Mouse (Mus musculus) thymus, postnatal 10 days (tissue): ENCODE measurements at regions not wholly inside any gene's neighbourhood (a gene's known extent, or its start where the extent isn't known, plus 50 kb on each side); places are given as distances from the start of the nearest gene placed in this dataset.

ENCODE experiments used
- DNase-seq, 2 experiments: peaks; one replicate each; pipeline ENCODE4 v3.0.0; 2021; ENCODE audit warnings: low spot score in 2 of 2

DNA sequence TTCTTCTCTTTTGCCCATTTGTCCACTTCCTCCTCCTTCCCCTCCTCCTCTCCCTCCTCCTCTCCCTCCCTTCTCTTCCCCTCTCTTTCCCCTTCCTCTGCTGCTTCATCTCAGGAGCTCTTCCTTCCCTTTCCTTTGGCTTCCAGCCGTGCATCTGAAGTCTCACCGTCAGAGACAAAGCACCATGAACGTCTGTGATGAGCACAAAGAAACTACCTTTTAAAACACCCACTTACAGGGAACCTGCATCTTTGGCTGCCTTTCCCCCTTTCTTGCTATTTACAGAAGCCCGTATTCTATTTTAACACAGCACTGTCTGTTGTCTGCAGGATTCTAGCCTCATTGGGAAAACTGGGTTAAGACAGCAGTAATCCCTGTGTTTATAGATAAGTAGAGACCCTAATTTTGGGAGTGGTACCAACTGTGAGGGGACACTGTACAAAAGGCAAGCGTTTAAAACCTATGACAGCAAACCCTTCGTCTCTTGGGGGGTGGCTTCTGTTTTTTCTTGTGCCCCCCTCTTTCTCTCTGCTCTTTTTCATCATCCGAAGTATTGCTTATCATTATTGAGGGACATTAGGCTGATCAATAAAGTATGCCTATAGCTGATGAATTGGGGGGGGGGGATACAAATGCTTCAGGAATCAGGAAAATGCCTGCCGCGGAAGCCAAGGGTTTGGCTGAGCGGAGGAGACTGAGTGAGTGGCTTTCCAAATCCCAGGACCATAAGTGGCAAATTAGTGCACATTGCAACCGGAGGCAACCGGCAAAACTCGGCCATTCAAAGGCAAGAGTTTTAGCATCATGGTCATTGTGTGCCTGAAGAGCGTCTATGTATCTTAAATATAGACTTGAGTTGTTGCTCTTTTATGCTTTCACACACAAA lies 417.0 kb upstream of the Ubash3b start:
- DNase-seq = no peak

DNA sequence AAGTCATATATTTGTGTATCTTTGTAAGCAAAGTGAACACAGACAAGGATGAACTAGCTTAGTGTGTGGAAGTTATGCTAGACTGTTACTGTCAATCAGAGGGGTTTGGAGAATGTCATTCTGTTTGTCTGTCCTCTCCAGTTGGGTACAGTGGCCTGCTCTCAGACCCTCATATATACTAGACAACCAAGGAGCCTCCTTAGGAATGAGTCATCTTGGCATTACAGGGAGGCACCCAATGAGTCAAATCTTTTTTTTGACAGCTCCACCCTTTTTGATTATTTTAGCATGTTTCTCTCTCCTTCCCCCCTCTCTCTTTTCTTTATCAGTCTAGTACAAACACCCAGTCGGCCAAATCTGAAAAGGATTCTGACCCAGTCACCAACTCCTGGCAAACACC lies 416.3 kb upstream of the Ubash3b start:
- no peak for DNase-seq

DNA sequence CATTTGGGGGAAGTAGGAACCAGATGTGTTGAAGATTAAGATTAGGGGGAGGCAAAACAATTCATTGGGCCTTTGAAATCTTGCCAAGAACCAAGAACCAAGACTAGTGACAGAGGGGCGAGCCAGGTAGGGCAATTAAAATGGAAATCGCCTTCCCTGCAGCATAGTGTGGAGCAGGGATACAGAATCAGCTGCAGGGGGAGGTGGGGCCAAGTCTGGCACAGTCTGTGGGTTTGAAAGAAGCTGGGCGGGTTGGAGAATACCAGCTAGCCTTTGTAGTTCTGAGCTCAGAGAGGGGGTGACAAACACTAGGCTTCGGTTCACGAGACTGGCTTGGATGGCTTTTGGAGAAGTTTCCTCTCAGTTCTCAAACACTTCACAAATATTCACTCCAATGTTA lies 414.3 kb upstream of the Ubash3b start:
- no peak for DNase-seq

GRCm38 (mm10) chr9:41570262-41570661 lies 408.8 kb upstream of the Ubash3b start:
- DNase-seq = no peak

- DNase-seq = no peak
These were observed 405.0 kb upstream of the Ubash3b start for GRCm38 (mm10) chr9:41566496-41566895.

DNA sequence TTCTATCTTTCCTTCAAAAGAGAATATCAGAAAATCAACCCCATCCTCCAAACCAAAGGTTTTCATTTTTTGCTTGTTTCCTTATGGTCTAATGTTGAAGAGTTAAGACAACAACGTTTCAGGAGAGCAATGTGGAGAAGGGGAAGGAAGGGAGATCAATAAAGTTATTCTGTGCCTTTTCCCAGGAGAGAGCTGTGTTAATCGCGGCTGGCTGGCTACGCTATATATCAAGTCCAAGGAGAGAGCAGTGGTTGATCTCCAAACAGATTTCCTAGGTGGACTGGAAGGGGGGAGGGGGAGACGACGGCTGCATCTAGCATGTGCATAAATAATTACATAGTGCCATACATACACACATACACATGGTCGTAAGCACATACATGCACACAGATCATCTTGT lies 404.3 kb upstream of the Ubash3b start:
- no peak for DNase-seq

DNA sequence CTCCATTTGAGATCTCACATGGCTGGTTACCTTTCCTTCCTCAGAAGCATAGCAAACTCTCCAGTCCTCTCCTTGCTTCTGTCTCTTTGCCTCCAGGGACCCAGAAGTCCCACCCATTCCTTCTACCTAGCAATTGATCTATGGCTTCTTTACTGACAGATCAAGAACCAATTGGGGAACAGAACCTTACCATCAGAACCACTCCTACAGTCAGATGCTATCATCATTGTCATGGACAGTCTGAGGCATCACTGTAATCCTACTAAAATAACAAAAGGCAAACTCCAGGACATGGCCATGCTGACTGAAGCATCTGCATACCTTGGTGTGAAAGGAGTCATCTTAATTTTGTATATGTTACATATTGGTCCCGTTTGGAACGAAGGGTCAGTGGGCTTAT lies 401.9 kb upstream of the Ubash3b start:
- no peak for DNase-seq

DNA sequence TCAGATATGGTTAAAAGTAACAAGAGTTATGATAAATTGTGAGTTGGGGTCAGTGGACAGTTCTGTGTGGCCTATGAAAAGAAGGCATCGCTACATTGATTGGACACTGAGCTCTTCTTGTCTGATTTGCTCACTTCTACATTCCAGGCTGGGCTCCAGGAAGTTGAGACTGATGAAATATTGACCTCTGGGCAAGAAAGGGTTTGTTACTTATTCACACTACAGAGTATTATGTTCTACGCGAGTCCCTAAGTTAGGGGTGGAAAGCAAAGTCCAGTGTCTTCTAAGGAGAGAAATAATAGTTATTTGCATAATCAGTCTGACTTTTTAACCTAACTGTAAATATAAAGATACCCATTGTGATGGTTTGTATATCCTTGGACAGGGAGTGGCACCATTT lies 397.0 kb upstream of the Ubash3b start:
- DNase-seq = no peak

DNA sequence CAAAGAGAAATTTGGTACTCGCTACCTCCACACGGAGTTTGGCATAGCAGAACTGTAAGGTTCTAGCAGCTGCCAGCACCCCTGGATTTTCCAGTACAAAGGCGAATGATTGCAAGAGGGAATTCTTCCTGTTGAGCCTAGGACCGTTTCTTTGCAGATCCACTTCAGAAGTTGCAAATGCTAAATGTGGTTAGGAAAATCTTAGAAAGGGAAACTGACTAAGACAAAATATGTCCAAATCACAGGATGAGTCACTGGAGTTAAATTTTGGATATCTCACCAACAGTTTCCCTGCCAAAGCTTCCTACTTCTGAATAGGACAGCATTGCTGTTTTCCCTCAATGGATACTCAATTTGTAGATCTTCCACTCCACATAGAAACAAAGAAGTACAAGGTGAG lies 395.4 kb upstream of the Ubash3b start:
- DNase-seq = no peak

DNA sequence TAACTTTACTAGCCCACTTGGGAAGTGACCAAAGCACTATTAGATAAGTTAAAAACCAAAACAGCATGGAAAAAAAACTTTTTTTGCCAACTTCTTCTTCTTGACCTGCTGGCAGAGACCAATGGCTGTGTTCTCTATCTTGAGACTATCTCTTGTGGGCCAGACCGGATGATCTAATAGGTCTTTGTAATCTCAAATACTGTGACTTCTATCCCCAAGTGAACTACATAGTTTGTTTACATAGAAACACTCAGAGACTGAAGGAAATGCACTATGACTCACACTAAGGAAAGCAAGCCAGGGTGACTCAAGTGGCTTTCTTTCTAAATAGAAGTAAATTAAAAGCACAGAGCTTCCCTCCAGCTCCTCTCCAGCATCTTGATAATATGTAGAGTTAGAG lies 384.3 kb upstream of the Ubash3b start:
- no peak for DNase-seq

DNA sequence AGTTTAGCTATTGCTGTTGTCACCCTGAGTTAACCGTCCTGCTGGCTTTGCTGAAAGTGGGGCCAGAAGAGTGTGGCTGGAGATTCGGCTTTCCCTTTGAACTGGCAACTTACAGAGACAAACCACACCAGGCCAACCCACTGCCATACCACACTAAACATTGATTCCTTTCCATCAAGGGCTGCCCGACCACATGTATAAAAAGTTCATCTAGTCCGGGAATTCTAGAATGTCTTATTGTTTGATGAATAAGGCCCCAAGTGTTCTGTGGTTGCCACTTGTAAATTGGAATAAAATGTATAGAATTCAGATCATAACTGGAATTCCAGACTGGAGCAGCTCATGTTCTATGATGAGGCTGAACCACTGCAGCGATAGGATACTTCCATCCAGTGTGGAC lies 381.0 kb upstream of the Ubash3b start:
- no peak for DNase-seq

GRCm38 (mm10) chr9:41541327-41541726 lies 379.8 kb upstream of the Ubash3b start:
- no peak for DNase-seq

GRCm38 (mm10) chr9:41532786-41533185 lies 371.3 kb upstream of the Ubash3b start:
- no peak for DNase-seq

GRCm38 (mm10) chr9:41532290-41532689 lies 370.8 kb upstream of the Ubash3b start:
- DNase-seq = no peak

DNA sequence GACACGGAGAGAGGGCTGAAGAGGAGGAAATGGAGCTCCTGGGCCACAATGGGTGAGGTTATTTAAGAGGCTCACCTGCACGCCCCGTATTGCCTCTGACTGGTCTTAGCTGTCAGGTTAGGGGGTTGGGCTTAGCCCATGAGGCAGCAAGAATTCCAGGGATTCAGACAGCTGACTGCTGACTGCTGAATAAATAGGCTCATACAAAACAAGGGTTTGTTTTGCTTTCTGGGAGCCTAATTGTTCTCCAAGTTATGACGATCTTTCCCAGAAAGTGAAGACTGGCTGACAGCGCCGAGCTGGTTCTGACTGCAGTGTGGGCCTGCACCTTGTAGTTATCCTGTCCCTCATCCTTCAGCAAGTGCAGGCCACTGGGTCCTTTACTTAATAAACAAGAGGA lies 370.1 kb upstream of the Ubash3b start:
- no peak for DNase-seq

DNA sequence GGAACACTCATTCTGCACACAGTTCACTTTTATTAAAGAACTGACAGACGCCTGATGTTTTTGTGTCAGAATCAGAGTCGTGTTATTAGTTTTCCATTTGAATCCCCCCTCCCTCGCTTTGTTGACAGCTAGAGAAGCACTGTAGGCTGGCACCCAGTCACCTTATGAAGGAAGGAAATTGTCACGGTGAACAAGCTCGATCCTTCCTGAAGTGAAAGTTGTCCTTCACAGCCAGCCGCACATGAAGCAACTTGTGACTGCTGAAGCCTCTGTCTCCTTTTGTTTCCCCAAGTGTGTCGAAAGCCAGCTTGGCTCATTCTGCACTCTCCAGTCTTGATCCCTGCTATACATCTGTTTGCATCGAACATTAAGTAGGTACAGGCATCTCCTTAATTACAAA lies 364.6 kb upstream of the Ubash3b start:
- no peak for DNase-seq

DNA sequence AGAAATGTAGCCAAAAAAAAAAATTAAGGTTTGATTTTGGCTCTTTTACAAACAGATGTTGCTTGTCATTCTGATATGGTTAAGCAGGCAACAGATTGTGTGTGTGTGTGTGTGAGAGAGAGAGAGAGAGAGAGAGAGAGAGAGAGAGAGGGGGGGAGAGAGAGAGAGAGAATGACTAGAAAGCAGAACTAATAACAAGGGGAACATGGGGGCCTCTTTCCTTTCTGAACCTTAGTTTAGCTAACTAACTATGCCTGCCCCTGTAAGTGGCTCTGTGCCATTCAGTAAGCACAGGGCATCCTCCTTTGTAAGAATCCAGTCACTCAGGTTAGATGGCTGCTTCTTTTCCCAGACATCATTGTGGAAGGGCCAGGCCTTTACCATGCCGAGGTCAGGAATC lies 364.0 kb upstream of the Ubash3b start:
- DNase-seq = no peak

DNA sequence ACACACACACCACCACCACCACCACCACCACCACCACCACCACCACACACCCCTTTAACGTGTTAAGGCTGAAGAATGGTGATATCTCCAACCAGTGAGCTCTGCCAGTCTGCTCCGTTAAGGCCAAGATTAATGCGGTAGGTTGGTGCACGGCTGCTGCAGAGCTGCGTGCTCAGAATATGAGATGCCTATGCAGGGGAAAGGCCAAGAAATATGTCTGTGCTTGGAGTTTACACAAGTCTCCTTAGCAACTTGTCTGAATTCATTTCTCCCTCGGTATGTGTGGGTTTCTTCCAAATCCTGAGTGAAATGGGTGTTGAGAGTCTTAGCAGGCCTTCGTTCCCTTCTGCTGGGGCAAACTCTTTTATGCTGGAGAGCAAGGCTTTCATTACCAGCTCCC lies 363.1 kb upstream of the Ubash3b start:
- no peak for DNase-seq

GRCm38 (mm10) chr9:41523969-41524368 lies 362.5 kb upstream of the Ubash3b start:
- no peak for DNase-seq

DNA sequence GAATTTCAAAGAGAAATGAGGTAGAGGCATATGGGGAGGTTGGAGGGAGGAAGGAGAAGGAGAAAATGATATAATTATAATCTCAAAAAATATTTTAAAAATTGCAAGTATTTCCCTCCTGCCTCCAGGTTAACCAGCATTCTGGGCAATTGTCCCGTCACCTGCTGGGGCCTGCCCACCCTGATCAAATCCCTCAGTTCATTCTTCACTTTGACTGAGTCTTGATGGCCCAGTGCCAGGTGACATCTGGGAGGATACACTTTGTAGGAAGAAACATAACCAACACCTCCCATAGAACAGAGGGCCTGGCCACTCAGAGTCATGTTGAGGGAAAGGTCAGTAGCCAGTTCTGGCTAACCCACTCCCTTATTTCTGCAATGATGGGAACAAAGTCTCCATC lies 360.8 kb upstream of the Ubash3b start:
- DNase-seq = no peak

DNA sequence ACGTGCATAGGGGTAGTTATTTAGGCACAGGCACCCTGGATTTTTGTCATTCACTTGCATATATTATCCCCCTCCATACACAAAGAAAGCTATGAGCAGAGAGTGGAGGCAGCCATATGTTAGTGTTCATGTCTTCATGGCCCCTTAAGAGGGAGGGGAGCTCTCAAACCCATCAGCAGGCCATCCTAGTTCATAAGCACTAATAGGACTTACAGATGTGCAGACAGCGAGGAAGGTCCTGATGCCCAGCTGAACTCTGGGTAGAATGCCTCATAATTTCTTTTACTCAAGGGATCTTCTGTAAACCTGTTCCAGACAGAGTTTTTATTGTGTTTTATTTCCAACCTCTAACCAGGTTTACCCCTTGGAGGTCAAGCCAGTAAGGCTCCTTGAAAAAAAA lies 356.3 kb upstream of the Ubash3b start:
- DNase-seq = no peak

- no peak for DNase-seq
These were observed 355.7 kb upstream of the Ubash3b start for GRCm38 (mm10) chr9:41517053-41517696.

GRCm38 (mm10) chr9:41515192-41515591 lies 353.7 kb upstream of the Ubash3b start:
- no peak for DNase-seq
